Mouse (Mus musculus) adrenal gland, adult 18-20 months (tissue): ENCODE measurements at regions not wholly inside any gene's neighbourhood (a gene's known extent, or its start where the extent isn't known, plus 50 kb on each side); places are given as distances from the start of the nearest gene placed in this dataset.

ENCODE experiments used
- DNase-seq, 2 experiments: peaks; one replicate each; pipeline ENCODE4 v3.0.0; 2021 to 2022; ENCODE audit warnings: low spot score in 2 of 2

- DNase-seq: no peak
These were observed 258.3 kb downstream of the Tgfb2 start for GRCm38 (mm10) chr1:186447521-186447920.

- no peak for DNase-seq
These were observed 261.1 kb downstream of the Tgfb2 start for GRCm38 (mm10) chr1:186444701-186445131.

DNA sequence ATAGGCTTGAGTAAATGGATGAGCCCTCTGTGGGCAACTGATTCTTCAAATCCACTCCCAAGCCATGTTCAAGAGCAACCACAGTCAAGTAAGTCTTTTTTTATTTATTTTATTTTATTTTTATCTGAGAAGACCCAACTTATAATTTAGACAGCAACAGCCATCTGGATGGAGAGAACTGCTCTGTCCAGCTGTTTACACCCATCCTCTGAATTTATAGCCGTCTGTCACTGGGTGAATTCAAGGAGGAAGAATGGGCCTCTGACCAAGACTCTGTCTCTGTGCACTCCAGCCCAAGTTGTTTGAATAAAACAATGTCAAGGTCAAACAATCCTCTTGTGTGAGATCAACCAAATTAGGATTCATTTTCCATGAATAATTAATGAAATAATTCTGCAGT, 263.6 kb downstream of the Tgfb2 start:
- no peak for DNase-seq

DNA sequence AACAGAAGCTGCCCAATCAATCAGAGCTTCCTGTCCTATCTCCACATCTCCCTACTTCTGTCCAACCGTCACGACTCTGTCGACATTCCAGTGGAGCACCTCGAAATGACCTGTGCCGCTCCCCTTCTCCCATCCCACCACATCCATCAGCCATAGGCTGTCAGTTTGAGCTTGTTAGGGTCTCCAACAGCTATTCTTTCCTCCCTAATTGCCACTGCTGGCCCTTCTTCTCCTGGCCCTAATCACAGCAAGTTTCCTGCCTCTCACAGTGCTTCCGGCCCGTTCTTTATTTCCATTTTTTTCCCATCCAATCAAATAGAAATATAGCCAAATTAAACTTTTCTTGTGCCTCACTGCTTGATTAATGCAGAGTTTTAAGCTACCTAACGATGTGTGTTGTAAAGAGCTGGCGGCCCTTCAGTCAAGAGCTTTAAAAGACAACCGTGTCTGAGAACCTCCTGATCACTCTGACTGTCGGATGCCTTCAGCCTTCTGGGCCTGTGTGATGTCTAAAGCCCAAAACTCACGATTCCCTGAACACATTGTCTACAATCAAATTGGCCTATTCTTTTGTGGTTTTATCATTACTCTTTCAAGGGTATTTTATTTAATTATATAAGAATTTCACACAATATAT, 270.3 kb downstream of the Tgfb2 start:
- DNase-seq: no peak

GRCm38 (mm10) chr1:186434782-186435181, 271.0 kb downstream of the Tgfb2 start:
- no peak for DNase-seq

DNA sequence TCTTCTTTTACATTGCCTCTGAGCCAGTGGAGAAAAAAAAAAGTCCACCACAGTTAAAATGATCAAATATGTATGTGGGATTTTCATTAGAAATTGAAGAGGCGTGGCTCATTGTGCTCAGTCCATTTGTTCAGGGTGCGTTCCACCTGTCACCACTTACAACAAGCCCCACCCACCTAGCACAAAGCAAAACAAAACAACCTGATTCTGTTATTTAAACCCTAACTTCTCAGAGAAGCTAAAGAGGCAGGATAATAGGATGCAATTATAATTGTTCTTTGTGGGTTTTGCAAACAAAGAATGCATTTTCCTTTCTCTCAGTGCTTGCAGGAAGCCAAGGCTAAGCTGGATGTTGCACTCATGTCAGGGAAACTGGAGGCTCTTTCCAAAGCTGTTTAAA, 271.8 kb downstream of the Tgfb2 start:
- no peak for DNase-seq

GRCm38 (mm10) chr1:186433169-186433665, 272.6 kb downstream of the Tgfb2 start:
- DNase-seq: no peak

DNA sequence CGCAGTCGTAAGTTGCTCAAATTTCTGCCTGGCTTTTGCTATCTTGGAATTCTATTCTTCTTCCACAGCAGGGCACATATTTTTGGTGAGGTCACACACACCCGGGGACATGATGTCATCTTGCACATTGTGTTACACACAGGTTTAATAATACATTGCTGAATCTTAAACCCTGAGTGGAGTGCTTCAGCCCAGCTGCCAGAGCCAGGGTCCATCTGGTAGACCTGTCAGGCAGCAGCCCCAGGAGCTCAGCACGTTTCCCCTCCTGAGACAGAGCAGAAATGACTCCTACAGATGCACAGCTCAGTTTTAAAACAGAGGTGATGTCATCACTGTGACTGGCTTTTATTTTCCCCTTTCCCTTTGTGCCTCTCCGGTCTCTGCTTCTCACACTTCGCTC, 280.4 kb downstream of the Tgfb2 start:
- DNase-seq: no peak

GRCm38 (mm10) chr1:186424084-186424483, 281.7 kb downstream of the Tgfb2 start:
- no peak for DNase-seq

DNA sequence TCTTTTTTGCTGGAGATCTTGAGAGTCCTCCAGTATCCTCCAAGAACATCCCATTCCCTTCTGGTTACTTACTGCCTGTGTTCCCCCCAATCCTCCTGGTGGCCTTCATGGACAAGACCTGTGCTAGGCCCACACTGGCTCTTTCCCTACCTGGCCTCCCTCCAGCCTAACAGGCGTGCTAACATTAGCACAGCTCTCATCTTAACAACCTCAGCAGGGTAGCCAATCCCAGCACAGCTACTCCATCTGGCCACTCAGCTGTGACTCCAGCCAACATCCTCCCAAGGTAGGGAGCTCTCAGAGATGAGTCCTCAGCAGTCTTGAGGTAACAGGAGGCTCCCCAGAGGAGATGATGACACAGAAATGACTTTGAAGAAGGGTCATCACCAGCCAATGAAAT, 288.7 kb downstream of the Tgfb2 start:
- no peak for DNase-seq

DNA sequence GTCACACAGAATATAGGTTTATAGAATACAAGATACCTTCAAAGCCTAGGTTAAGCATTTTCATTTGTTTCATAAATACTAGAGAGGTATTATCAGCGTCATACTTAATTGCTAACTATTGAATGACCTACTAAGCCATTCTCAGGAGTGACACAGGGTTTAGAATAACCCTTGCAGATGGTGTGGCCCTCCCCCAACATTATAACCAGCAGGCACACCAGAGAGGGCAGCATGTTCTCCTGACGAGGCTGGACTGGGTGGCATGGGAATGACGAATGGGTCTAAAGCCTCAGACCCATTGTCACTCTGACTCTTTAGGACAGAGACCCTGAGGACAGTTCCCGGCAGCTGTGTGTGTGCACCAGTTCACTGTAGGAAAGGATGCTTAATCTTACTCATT, 290.5 kb downstream of the Tgfb2 start:
- no peak for DNase-seq

- no peak for DNase-seq
These were observed 291.9 kb downstream of the Tgfb2 start for GRCm38 (mm10) chr1:186413886-186414245.

GRCm38 (mm10) chr1:186413064-186413885, 292.5 kb downstream of the Tgfb2 start:
- DNase-seq: no peak

DNA sequence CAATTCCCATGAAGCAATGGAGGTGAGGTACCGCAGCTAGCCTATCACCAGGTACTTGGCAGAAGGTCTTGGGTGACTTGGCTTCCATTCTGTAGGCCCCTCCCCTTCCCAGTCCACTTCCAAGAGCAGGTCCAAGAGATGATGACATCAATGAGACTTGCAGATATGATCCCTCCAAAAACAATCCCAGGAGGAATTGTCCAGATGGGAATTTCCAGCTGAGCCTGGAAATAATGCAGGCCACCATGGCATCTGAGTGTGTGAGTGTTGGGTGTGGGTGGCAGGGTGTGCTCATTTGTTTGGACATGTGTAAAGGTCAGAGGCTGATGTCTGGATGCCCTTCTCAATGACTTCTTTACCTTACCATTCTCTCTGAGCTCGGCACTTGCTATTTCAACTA, 293.5 kb downstream of the Tgfb2 start:
- no peak for DNase-seq

DNA sequence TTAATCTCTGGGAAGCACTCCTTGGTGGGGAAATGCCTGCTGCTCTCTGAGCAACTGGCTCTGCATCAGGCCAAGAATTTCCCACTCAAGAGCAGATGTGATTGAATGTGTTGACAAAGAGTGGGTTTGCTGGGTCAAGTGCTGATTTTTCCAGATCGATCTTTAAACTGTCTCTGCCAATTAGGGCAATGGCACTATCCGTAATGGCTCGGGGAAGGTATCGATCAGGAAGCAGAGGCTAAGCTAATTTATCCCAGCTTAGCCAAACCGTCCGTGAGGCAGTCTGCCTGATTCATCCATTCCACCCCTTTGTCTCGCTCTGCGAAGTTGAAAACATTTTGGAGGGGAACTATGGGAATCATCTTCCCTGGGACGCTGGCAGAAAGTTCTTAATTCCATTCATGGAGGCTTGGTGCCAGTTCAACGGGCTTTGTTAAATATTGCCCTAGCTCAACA, 291.9 kb upstream of the Lyplal1 start:
- no peak for DNase-seq

DNA sequence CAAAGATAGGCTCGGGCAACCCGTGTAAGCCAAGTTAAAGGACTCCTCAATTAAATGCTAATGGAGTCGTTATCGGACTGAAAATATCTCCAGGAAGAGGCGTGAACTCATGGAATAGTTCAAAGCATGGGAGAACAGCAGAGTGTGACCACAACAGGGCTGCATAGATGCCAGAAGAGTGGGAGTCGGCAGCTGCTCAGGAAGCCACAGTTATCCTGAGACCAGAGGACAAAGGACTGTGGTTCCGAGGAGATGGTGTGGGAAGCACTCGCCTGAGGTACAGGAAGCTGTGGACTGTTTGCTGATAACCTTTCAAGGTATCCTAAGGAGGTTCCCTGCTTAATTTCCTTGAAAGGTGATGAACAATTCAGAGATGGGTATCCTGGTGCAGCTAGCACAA, 290.5 kb upstream of the Lyplal1 start:
- DNase-seq: no peak

DNA sequence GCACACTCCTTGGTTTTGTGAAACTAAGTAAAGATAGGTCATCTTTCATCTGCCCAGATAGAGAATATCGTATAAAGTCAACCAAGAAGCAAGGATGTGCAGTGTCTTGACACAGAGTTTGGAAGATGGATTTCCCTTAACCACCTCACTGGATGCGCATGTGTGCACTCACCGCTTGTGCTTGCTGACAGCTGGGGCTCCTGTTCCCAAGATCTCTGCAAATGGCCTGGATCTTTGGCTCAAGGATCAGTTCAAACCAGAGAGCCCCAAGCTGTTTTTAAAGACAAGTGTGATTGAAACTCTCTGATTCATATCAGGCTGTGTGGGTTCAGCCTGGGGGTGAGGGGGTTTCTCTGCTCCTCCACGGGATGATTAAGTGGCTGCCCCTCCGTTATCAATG, 288.6 kb upstream of the Lyplal1 start:
- no peak for DNase-seq

- no peak for DNase-seq
These were observed 282.7 kb upstream of the Lyplal1 start for GRCm38 (mm10) chr1:186399762-186400161.

DNA sequence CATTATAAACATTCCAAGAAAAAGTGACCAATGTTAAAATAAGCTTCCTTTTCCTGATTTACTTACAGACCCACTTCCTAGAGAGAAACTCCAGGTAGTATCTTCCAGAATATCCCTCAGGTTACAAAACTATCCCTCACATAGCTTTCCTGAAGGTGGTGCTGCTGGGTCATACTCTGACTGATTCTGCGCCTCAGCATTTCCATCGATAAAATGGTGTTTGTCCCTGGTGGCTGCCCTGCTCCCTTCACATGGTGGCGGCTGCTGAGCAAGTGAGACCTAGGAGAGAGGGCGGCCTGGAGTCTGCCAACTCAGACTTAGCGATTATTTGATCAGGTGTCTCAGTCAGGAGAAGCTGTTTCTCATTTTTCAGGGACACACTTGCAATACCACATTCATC, 275.9 kb upstream of the Lyplal1 start:
- DNase-seq: no peak

DNA sequence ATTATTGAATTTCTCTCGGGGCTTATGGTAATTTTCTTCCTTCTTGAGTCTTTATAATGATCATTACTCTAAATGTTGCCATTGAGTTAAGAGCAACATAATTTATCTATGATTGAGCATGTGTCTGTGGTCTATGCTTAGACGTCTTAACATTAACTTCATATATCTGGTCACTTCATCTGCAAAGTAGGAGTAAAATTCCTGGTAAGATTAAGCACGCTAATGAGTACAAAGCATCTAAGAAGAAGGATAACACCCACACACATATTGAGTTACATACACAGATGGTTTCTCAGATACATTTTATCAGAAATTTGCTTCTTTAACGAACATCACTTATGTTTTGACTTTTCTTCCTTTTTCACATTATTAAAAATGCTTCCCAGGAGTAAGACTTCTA, 267.3 kb upstream of the Lyplal1 start:
- DNase-seq: no peak

DNA sequence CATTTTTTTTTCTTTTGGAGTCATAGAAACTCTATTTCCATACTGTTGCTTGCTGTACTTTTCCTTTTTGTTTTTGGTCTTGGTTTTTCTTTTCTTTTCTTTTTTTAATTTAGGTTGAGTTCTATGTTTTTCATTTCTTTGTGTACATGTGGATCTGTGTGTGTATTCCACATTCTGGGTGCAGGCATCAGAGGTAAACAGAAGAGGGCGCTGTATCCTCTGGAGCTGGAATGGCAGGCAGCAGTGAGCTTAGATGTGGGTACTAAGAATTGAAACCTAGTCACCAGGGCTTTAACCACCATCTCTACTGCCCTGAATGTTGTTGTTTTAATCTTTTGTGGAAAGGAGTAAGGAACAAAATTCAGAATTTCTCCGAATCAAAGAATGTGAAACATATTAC, 266.3 kb upstream of the Lyplal1 start:
- no peak for DNase-seq

- DNase-seq: no peak
These were observed 265.9 kb upstream of the Lyplal1 start for GRCm38 (mm10) chr1:186383006-186383405.
